Mouse (Mus musculus): ENCODE results near the gene Olfr331. TPM values are rescaled to one million over a fixed set of nuclear protein-coding genes. Genes with fewer than 3 reads are reported as not detected.

Gene Olfr331
- not detected for polyA plus RNA-seq (2014; fragmentation: Illumina TruSeq; extraction: RNeasy Lipid Tissue Mini Kit (QIAGEN cat#74804); ENCODE audit: low read depth, low replicate concordance)

DNA sequence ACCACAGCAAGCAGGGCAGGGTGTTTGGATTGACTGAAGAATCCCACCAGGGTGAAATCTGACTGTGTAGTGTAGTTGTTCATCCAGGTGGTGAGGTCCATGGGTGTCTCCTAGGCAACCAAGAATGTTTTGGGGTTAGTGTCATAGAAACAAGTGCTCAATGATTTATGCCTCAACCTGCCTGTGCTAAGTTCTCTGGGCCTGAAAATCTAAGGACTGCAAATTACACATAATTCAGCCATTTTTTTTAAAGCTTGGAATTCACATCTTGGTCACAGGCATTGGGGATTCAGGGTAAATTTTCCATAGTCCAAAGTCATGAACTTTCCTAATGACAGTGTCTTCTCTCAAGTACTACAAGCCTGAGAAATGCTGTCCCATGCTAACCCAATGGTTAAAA lies at the start of gene Olfr331:
Gene Olfr331 (minus strand): TSS at position 101 of the 400 bp plus-strand sequence.

GRCm38 (mm10) chr11:58546322-58546721 lies 44.0 kb upstream of the Olfr331 start, which contains the start of gene Olfr329-ps:
Olfr329-ps (minus strand) TSS chr11:58546422.

DNA sequence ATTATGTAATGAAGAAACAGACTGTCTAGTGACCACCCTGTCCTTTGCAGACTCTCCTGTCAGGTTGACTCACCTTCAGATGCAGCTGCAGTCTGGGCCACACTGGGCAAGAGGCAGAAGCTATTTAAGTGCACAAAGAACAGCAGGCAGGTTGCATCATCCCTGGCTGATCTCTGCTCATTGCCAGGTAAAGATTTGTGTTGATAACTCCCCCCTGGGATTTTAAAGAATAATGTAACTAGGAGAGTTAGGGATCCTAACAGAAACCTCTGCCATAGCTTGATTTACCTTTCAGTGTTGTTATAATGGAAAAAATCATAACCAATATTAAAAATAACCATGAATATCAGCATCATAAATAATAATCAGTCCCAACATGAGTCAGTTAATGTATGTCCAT lies 32.4 kb upstream of the Olfr331 start, which contains the start of gene Olfr330:
Gene Olfr330 (minus strand): TSS at position 101 of the 400 bp plus-strand sequence.

DNA sequence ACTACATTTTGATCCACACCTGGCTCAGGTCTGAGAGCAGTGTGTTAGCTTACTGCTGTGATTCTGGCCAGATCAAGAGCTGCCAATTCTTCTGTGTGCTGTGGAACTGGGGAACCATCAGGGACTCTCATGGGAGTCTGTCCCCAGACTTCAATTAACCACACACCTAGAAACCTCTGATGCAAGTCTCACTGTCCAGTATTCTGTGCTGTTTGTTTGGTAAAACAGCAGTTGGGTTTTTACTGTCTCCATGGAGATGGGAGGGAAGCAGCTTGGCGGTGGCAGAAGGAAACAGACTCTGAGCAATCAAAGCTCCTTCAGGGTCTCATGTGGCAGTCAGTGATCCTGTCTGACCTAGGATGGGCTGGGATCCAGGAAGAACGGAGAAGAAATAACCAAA lies 9.9 kb downstream of the Olfr331 start, which contains the start of gene Olfr332:
Gene Olfr332 (minus strand): TSS at position 101 of the 400 bp plus-strand sequence.

DNA sequence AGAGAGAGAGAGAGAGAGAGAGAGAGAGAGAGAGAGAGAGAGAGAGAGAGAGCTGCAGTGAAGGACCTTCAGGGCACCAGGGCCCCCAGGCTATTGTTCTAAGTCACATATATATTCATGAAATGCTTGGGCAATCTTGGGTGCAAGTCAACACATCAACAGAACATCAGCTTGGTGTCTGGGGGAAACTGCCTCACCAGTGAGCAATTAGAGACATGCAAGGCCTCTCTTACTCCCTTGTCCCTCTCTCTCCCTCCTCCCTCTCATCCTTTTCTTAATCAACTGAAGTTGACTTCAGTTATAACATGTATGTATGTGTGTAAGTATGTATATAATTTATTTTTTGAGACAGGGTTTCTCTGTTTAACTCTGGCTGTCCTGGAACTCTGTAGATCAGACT lies 40.2 kb downstream of the Olfr331 start, which contains the start of gene Olfr30:
Gene Olfr30 (minus strand): TSS at position 101 of the 400 bp plus-strand sequence.

DNA sequence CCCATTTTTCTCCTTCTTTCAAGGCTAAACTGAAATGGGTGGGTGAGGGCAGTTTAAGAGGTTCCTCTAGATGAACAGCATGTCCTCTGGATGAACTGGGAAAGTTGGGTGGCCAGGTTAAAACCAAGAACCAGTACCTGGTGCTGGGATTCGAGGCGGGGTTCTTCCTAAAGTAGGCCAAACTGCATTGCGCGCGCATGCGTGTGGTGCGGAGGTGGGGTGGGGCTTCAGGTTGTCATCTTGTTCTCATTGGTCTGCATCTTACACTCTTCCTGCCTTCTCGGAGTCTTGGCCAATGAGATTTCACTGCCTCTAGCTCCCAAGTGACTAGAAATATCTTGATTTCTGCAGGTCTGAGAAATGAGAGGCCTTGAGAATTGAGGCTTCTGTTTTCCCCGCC lies 49.6 kb downstream of the Olfr331 start, which contains the start of gene Lypd9:
Gene Lypd9 (minus strand): TSS at position 165 of the 400 bp plus-strand sequence.

Other genes with a start within 250 kb of the Olfr331 start
- not detected for gene 4930438A08Rik, start 227.8 kb downstream of the Olfr331 start, polyA plus RNA-seq (2014; fragmentation: Illumina TruSeq; extraction: RNeasy Lipid Tissue Mini Kit (QIAGEN cat#74804); ENCODE audit: low read depth, low replicate concordance)
- 2.9 TPM for gene Zfp692, start 195.5 kb downstream of the Olfr331 start, polyA plus RNA-seq (2014; fragmentation: Illumina TruSeq; extraction: RNeasy Lipid Tissue Mini Kit (QIAGEN cat#74804); ENCODE audit: low read depth, low replicate concordance)
- 75.1 TPM for gene Zfp672, start 172.2 kb downstream of the Olfr331 start, polyA plus RNA-seq (2014; fragmentation: Illumina TruSeq; extraction: RNeasy Lipid Tissue Mini Kit (QIAGEN cat#74804); ENCODE audit: low read depth, low replicate concordance)
- 1.0 TPM for gene Sh3bp5l, start 171.8 kb downstream of the Olfr331 start, polyA plus RNA-seq (2014; fragmentation: Illumina TruSeq; extraction: RNeasy Lipid Tissue Mini Kit (QIAGEN cat#74804); ENCODE audit: low read depth, low replicate concordance)
- gene Lypd8, start 123.5 kb downstream of the Olfr331 start, polyA plus RNA-seq (2014; fragmentation: Illumina TruSeq; extraction: RNeasy Lipid Tissue Mini Kit (QIAGEN cat#74804); ENCODE audit: low read depth, low replicate concordance) = 5,512 TPM
- gene 1810065E05Rik, start 81.5 kb downstream of the Olfr331 start, polyA plus RNA-seq (2014; fragmentation: Illumina TruSeq; extraction: RNeasy Lipid Tissue Mini Kit (QIAGEN cat#74804); ENCODE audit: low read depth, low replicate concordance) = 220 TPM
- gene Gm12253, start 70.0 kb downstream of the Olfr331 start, polyA plus RNA-seq (2014; fragmentation: Illumina TruSeq; extraction: RNeasy Lipid Tissue Mini Kit (QIAGEN cat#74804); ENCODE audit: low read depth, low replicate concordance) = not detected
- not detected for gene Lypd9, start 49.6 kb downstream of the Olfr331 start, polyA plus RNA-seq (2014; fragmentation: Illumina TruSeq; extraction: RNeasy Lipid Tissue Mini Kit (QIAGEN cat#74804); ENCODE audit: low read depth, low replicate concordance)
- gene Olfr30, start 40.3 kb downstream of the Olfr331 start, polyA plus RNA-seq (2014; fragmentation: Illumina TruSeq; extraction: RNeasy Lipid Tissue Mini Kit (QIAGEN cat#74804); ENCODE audit: low read depth, low replicate concordance) = not detected
- gene Olfr332, start 10.0 kb downstream of the Olfr331 start, polyA plus RNA-seq (2014; fragmentation: Illumina TruSeq; extraction: RNeasy Lipid Tissue Mini Kit (QIAGEN cat#74804); ENCODE audit: low read depth, low replicate concordance) = 0.13 TPM
- not detected for gene Olfr330, start 32.3 kb upstream of the Olfr331 start, polyA plus RNA-seq (2014; fragmentation: Illumina TruSeq; extraction: RNeasy Lipid Tissue Mini Kit (QIAGEN cat#74804); ENCODE audit: low read depth, low replicate concordance)
- not detected for gene Olfr329-ps, start 43.9 kb upstream of the Olfr331 start, polyA plus RNA-seq (2014; fragmentation: Illumina TruSeq; extraction: RNeasy Lipid Tissue Mini Kit (QIAGEN cat#74804); ENCODE audit: low read depth, low replicate concordance)
- not detected for gene Olfr328, start 53.1 kb upstream of the Olfr331 start, polyA plus RNA-seq (2014; fragmentation: Illumina TruSeq; extraction: RNeasy Lipid Tissue Mini Kit (QIAGEN cat#74804); ENCODE audit: low read depth, low replicate concordance)
- not detected for gene Olfr224, start 68.0 kb upstream of the Olfr331 start, polyA plus RNA-seq (2014; fragmentation: Illumina TruSeq; extraction: RNeasy Lipid Tissue Mini Kit (QIAGEN cat#74804); ENCODE audit: low read depth, low replicate concordance)
- gene Olfr325, start 75.2 kb upstream of the Olfr331 start, polyA plus RNA-seq (2014; fragmentation: Illumina TruSeq; extraction: RNeasy Lipid Tissue Mini Kit (QIAGEN cat#74804); ENCODE audit: low read depth, low replicate concordance) = not detected
- not detected for gene Olfr324, start 92.5 kb upstream of the Olfr331 start, polyA plus RNA-seq (2014; fragmentation: Illumina TruSeq; extraction: RNeasy Lipid Tissue Mini Kit (QIAGEN cat#74804); ENCODE audit: low read depth, low replicate concordance)
- 45.8 TPM for gene 2210407C18Rik, start 113.5 kb upstream of the Olfr331 start, polyA plus RNA-seq (2014; fragmentation: Illumina TruSeq; extraction: RNeasy Lipid Tissue Mini Kit (QIAGEN cat#74804); ENCODE audit: low read depth, low replicate concordance)
- not detected for gene Olfr323, start 127.9 kb upstream of the Olfr331 start, polyA plus RNA-seq (2014; fragmentation: Illumina TruSeq; extraction: RNeasy Lipid Tissue Mini Kit (QIAGEN cat#74804); ENCODE audit: low read depth, low replicate concordance)
- gene Trim58, start 137.9 kb upstream of the Olfr331 start, polyA plus RNA-seq (2014; fragmentation: Illumina TruSeq; extraction: RNeasy Lipid Tissue Mini Kit (QIAGEN cat#74804); ENCODE audit: low read depth, low replicate concordance) = not detected
- gene Olfr322, start 156.2 kb upstream of the Olfr331 start, polyA plus RNA-seq (2014; fragmentation: Illumina TruSeq; extraction: RNeasy Lipid Tissue Mini Kit (QIAGEN cat#74804); ENCODE audit: low read depth, low replicate concordance) = not detected
- gene Olfr320, start 178.5 kb upstream of the Olfr331 start, polyA plus RNA-seq (2014; fragmentation: Illumina TruSeq; extraction: RNeasy Lipid Tissue Mini Kit (QIAGEN cat#74804); ENCODE audit: low read depth, low replicate concordance) = not detected
- not detected for gene Olfr319, start 196.6 kb upstream of the Olfr331 start, polyA plus RNA-seq (2014; fragmentation: Illumina TruSeq; extraction: RNeasy Lipid Tissue Mini Kit (QIAGEN cat#74804); ENCODE audit: low read depth, low replicate concordance)
- gene Olfr318, start 221.4 kb upstream of the Olfr331 start, polyA plus RNA-seq (2014; fragmentation: Illumina TruSeq; extraction: RNeasy Lipid Tissue Mini Kit (QIAGEN cat#74804); ENCODE audit: low read depth, low replicate concordance) = not detected
- not detected for gene Olfr317, start 236.6 kb upstream of the Olfr331 start, polyA plus RNA-seq (2014; fragmentation: Illumina TruSeq; extraction: RNeasy Lipid Tissue Mini Kit (QIAGEN cat#74804); ENCODE audit: low read depth, low replicate concordance)

Data from sigmoid colon, adult 10 weeks (tissue).